Mouse (Mus musculus): Measurements from ENCODE around the gene Dnah5. TPM values are rescaled to one million over a fixed set of nuclear protein-coding genes. Genes with fewer than 3 reads are reported as not detected.
"Not testable (repeated sequence)": the region's sequence is repeated elsewhere in the genome, so short reads cannot be mapped to it uniquely, and the experiment has no call there.

Gene Dnah5
- total RNA-seq, 2 experiments from 2014 or later, result not detected

GRCm38 (mm10) chr15:28461091-28461778, 257.7 kb downstream of the Dnah5 start:
- ATAC-seq (ENCODE audit: poor library complexity, severe bottlenecking), result not testable (repeated sequence)

- ATAC-seq (ENCODE audit: poor library complexity, severe bottlenecking), result no peak
Observed at GRCm38 (mm10) chr15:28466591-28467247, 263.2 kb downstream of the Dnah5 start.

GRCm38 (mm10) chr15:28473749-28474390, 270.3 kb downstream of the Dnah5 start:
- no peak for ATAC-seq (ENCODE audit: poor library complexity, severe bottlenecking)

- no peak for ATAC-seq (ENCODE audit: poor library complexity, severe bottlenecking)
Observed at GRCm38 (mm10) chr15:28502820-28503219, 299.3 kb downstream of the Dnah5 start.

GRCm38 (mm10) chr15:28515176-28515575, 311.6 kb downstream of the Dnah5 start:
- no peak for ATAC-seq (ENCODE audit: poor library complexity, severe bottlenecking)

Other genes starting within 250 kb of the Dnah5 start
- 46.1 and 50.8 TPM in 2 replicates for gene Trio, start 177.9 kb upstream of the Dnah5 start, total RNA-seq (2015)
- gene Trio, start 177.9 kb upstream of the Dnah5 start, total RNA-seq (2017), result 33.9 and 37.3 TPM in 2 replicates